Mouse (Mus musculus) embryonic facial prominence, embryonic 11.5 days (tissue): ENCODE measurements around the gene Mfsd6. TPM values are rescaled to one million over a fixed set of nuclear protein-coding genes. Genes with fewer than 3 reads are reported as not detected.
"Not testable (repeated sequence)": the region's sequence is repeated elsewhere in the genome, so short reads cannot be mapped to it uniquely, and the experiment has no call there.

ENCODE experiments used
- ATAC-seq: fragments of 200-750 bp; cut with Nextera tagmentation; replicated peaks from 2 replicates; pipeline ENCODE4 v1.8.0; 2017; ENCODE audit warnings: low read depth; ENCODE audit not compliant: insufficient number of reproducible peaks, low FRiP score, low TSS enrichment
- DNase-seq: peaks from one replicate; pipeline ENCODE4 v3.0.0-alpha.2; 2015; ENCODE audit warnings: low spot score
- H3K27ac ChIP-seq: fragments of 300-500 bp; sonication (generic); replicated peaks from 2 replicates; pipeline ENCODE4 v1.5.1; 2014; ENCODE audit warnings: mild to moderate bottlenecking, low read depth, low read length, control low read depth
- H3K27me3 ChIP-seq: fragments of 300-500 bp; sonication (generic); 2 replicates; pipeline ENCODE4 v1.6.1; 2014; ENCODE audit warnings: mild to moderate bottlenecking, low read length, moderate library complexity, mixed read lengths; ENCODE audit not compliant: control insufficient read depth, insufficient read depth
- H3K36me3 ChIP-seq: fragments of 300-500 bp; sonication (generic); replicated peaks from 2 replicates; pipeline ENCODE4 v1.6.1; 2014; ENCODE audit warnings: low read depth, mild to moderate bottlenecking, low read length, moderate library complexity, mixed read lengths; ENCODE audit not compliant: control insufficient read depth, insufficient read depth
- H3K4me1 ChIP-seq: fragments of 300-500 bp; sonication (generic); 2 replicates; pipeline ENCODE4 v1.6.1; 2014; ENCODE audit warnings: low read length, mixed read lengths; ENCODE audit not compliant: control insufficient read depth, insufficient read depth
- H3K4me2 ChIP-seq: fragments of 300-500 bp; sonication (generic); 2 replicates; pipeline ENCODE4 v1.6.1; 2014; ENCODE audit warnings: low read depth, mild to moderate bottlenecking, control low read depth, low read length, moderate library complexity
- H3K4me3 ChIP-seq: fragments of 300-500 bp; sonication (generic); 2 replicates; pipeline ENCODE4 v1.5.1; 2014; ENCODE audit warnings: low read depth, low read length, control low read depth
- H3K9ac ChIP-seq: fragments of 300-500 bp; sonication (generic); replicated peaks from 2 replicates; pipeline ENCODE4 v1.6.1; 2014; ENCODE audit warnings: mild to moderate bottlenecking, control low read depth, low read length
- H3K9me3 ChIP-seq: fragments of 300-500 bp; sonication (generic); replicated peaks from 2 replicates; pipeline ENCODE4 v1.6.1; 2016; ENCODE audit warnings: mild to moderate bottlenecking, low read length, inconsistent platforms, mixed read lengths; ENCODE audit not compliant: control insufficient read depth
- WGBS: fragments of 180-500 bp; shearing (Covaris S2); extraction: QIAGEN DNeasy Blood & Tissue Kit; methylation state at CpG from one replicate; pipeline ENCODE4 v1.1.7; 2014; 5-methylcytosine and 5-hydroxymethylcytosine counted together
- polyA plus RNA-seq: library from polyadenylated mRNA; unstranded; fragments of >200 nt; fragmentation: Nextera tagmentation; extraction: Ambion mirVana; gene quantifications from 2 replicates; pipeline ENCODE4 v1.2.1, GENCODE M21; 2014

Gene Mfsd6
- polyA plus RNA-seq, 1 experiment from 2014 or later, result 2.1 TPM

GRCm38 (mm10) chr1:52701941-52702340, 25.3 kb downstream of the Mfsd6 start:
- Histone ChIP-seq H3K4me3 (no peak overlapping the region), H3K4me1 (no peaks in the 10 kb centered on the region), H3K4me2 (no peak overlapping the region), H3K36me3 (no peaks in the 10 kb centered on the region), H3K27me3 (no peaks in the 10 kb centered on the region), H3K9ac (no peak overlapping the region), H3K27ac (no peak overlapping the region), H3K9me3 (no peaks in the 10 kb centered on the region)
- ATAC-seq (no peak), DNase-seq (no peak)
- WGBS, result 97% methylated on average over 1 of the region's 1 CpGs

DNA sequence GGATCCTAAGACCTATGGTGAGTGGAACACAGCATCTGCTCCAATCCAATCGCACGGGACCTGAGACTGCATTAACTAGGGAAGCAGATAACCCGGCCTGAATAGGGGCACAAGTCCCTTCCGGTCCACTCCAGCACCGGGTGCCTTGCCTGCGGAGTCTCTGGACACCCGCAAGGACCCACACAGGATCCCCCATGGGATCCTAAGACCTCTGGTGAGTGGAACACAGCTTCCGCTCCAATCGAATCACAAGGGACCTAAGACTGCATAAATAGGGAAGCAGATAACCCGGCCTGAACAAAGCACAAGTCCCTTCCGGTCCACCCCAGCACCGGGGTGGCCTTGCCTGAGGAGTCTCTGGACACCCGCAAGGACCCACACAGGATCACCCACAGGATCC, 32.8 kb downstream of the Mfsd6 start:
- 94% methylated on average over 13 of the region's 13 CpGs for WGBS
- not testable (repeated sequence) for H3K4me1 ChIP-seq, H3K27me3 ChIP-seq, H3K4me2 ChIP-seq, H3K27ac ChIP-seq, H3K9me3 ChIP-seq, DNase-seq, H3K4me3 ChIP-seq, H3K36me3 ChIP-seq, ATAC-seq, H3K9ac ChIP-seq

GRCm38 (mm10) chr1:52687636-52688035, 39.6 kb downstream of the Mfsd6 start:
- H3K36me3 ChIP-seq, result no peaks in the 10 kb centered on the region
- no peak overlapping the region for H3K27ac ChIP-seq
- ATAC-seq (no peak), DNase-seq (no peak)
- H3K4me3 ChIP-seq, result no peak overlapping the region
- no peak overlapping the region for H3K9ac ChIP-seq
- 89% methylated on average over 8 of the region's 8 CpGs for WGBS
- H3K27me3 ChIP-seq, result no peaks in the 10 kb centered on the region
- H3K4me1 ChIP-seq, result no peaks in the 10 kb centered on the region
- no peaks in the 10 kb centered on the region for H3K9me3 ChIP-seq
- H3K4me2 ChIP-seq, result no peak overlapping the region

DNA sequence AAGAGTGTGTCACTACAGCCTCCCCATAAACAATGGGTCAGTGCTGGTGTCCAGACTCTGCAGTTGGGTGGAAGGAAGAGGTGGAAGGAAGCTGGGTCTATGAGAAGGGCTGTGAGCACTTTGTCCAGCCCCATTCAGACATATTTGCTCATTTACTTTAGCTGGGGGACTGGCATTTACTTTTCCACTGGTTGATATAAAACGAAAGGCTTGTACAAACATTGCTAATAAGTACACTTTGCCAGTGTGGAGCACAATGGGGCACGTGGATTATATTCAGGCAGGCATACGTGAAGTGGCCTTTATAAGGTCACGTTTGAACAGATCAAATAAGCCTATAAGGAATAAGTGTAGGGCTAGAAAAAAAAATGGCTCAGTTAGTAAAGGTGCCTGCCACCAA, 43.7 kb downstream of the Mfsd6 start:
- WGBS, result 74% methylated on average over 4 of the region's 4 CpGs
- Histone ChIP-seq H3K9me3 (no peaks in the 10 kb centered on the region), H3K4me3 (no peak overlapping the region), H3K27me3 (no peaks in the 10 kb centered on the region), H3K4me1 (no peaks in the 10 kb centered on the region), H3K27ac (no peak overlapping the region), H3K4me2 (no peak overlapping the region), H3K36me3 (no peaks in the 10 kb centered on the region), H3K9ac (no peak overlapping the region)
- no peak for ATAC-seq
- no peak for DNase-seq

GRCm38 (mm10) chr1:52676621-52677020, 50.6 kb downstream of the Mfsd6 start:
- no peak overlapping the region for H3K4me2 ChIP-seq
- no peaks in the 10 kb centered on the region for H3K9me3 ChIP-seq
- no peak overlapping the region for H3K9ac ChIP-seq
- DNase-seq (no peak), ATAC-seq (no peak)
- WGBS, result 77% methylated on average over 3 of the region's 3 CpGs
- H3K4me3 ChIP-seq, result no peak overlapping the region
- H3K4me1 ChIP-seq, result no peaks in the 10 kb centered on the region
- H3K27me3 ChIP-seq, result no peaks in the 10 kb centered on the region
- H3K36me3 ChIP-seq, result no peaks in the 10 kb centered on the region
- no peak overlapping the region for H3K27ac ChIP-seq

GRCm38 (mm10) chr1:52675561-52676551, 51.4 kb downstream of the Mfsd6 start:
- Histone ChIP-seq H3K9ac (no peak overlapping the region), H3K36me3 (no peaks in the 10 kb centered on the region), H3K4me3 (no peak overlapping the region), H3K4me1 (no peaks in the 10 kb centered on the region), H3K27me3 (no peaks in the 10 kb centered on the region), H3K27ac (no peak overlapping the region), H3K4me2 (no peak overlapping the region), H3K9me3 (no peaks in the 10 kb centered on the region)
- ATAC-seq (no peak), DNase-seq (no peak)
- WGBS, result 67% methylated on average over 7 of the region's 7 CpGs

DNA sequence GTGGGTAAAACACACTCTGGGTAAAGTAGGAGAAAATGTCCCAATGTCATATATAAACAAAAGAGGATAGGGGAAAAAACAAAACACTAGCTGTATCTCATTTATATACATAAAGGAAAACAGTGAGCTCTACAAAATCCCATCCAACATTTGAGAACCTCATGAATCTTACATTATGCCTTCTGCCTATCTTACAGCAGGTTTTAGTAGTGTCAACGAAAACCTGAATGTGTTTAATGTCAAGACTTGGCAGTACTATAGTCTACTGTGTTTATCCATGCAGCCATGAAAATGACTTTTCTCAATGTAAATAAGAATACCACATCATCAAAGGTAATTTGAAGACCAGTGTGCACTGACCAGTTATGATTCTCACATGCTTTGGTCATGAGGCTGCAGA, 57.3 kb downstream of the Mfsd6 start:
- H3K9ac ChIP-seq, result no peak overlapping the region
- H3K4me3 ChIP-seq, result no peak overlapping the region
- no peaks in the 10 kb centered on the region for H3K9me3 ChIP-seq
- H3K27me3 ChIP-seq, result no peaks in the 10 kb centered on the region
- DNase-seq (no peak), ATAC-seq (no peak)
- WGBS, result 92% methylated on average over 1 of the region's 1 CpGs
- no peaks in the 10 kb centered on the region for H3K4me1 ChIP-seq
- no peak overlapping the region for H3K4me2 ChIP-seq
- H3K36me3 ChIP-seq, result no peaks in the 10 kb centered on the region
- no peak overlapping the region for H3K27ac ChIP-seq

DNA sequence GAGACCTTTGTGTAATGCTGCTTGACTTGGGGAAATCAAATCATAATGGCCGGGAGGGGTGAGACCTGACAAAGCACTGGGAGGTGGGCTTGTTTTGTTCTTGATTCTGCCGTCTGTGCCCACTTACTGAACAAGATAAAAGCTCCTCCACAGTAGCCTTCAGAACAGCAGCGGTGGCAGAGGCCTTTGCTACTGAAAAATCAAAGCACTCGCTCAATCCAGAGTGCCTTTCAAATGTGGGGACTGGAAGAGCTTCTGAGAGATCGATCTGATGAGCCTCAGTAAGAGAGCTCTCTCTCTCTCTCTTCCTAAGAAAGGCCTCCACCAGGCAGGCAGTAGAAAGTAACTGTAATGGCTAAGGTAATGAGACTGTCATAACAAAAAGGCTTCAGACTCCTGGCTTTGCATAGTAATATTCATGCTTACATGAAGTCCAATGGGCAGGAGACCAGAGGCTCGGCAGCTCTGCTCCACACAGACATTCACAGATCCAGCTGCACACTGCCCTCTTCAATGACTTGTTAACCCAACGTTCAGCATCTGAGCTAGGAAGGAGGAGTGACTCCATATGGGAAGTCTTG, 58.4 kb downstream of the Mfsd6 start:
- Histone ChIP-seq H3K36me3 (no peaks in the 10 kb centered on the region), H3K27ac (no peak overlapping the region), H3K4me2 (no peak overlapping the region), H3K4me1 (no peaks in the 10 kb centered on the region), H3K9me3 (no peaks in the 10 kb centered on the region), H3K9ac (no peak overlapping the region), H3K27me3 (no peaks in the 10 kb centered on the region), H3K4me3 (no peak overlapping the region)
- DNase-seq, result no peak
- WGBS, result 51% methylated on average over 7 of the region's 7 CpGs
- no peak for ATAC-seq
